Mouse (Mus musculus): ENCODE measurements at regions not wholly inside any gene's neighbourhood (a gene's known extent, or its start where the extent isn't known, plus 50 kb on each side); places are given as distances from the start of the nearest gene placed in this dataset.

DNA sequence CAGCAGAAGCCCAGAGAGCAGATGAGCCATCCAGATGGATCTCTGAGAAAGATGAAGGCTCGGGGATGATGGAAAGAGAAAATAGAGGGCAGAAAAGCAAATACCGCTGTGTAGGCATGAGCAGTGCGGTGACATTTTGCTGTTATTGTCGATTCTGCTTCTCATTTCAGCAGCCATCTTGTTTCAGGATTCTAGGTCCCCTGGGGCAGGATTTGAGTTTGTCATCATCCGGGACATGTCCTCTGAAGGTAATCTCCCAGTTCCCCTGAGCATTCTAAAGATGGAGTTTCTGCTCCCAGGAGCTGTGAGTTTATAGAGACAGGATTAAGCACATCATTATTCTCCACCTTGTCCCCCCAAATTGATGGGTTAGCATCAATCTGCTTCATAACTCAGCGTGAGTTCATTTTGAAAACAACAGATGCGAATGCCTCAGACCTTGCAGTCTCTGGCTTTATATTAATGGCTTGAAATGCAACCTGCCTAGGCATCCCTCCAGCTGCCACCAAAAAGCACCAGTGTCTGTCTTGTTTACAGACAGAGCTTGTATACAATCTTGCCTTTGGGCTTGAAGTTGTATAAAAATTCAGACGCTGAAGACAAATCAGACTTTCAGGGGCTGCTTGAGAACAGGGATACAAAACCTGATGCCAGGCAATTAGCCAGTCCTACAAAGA, 128.6 kb upstream of the Foxa2 start:
- DNase-seq (ENCODE audit: low spot score), result no peak

DNA sequence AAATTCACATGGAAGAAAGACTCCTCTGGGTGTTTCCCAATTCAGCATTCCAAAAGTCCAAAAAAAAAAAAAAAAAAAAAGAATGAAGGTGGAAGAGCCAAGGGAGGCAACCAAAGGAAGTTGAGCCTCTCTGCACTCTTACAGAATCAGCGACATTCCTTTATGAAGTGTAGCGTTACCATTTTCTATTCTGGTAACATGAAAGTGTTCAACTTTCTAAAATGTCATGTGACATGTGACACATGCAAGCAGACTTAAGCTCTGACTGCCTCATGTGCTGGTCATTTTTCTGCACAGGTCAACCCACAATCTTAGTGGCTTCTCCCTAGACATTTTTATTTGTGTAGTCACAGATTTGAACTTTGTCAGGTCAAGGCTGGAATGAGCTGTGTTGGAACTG, 133.5 kb upstream of the Foxa2 start:
- DNase-seq (ENCODE audit: low spot score), result no peak

DNA sequence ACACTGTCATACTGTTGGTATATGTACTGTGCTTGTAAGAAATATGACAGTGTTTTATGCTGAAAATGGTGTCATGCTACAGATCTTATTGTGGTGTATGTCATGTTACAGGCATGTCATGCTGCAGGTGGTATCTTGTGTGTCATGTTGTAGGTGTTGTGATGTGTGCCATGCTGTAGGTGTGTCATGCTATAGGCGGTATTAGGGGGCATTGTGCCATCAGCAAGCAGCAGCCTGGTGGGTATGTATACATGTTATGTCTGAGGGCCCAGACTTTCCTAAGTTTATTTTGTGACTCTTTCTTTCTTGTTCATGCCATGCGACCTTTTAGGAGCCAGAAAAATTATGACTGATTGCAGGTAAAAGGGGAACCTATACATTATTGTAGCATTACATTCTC, 134.7 kb upstream of the Foxa2 start:
- DNase-seq (ENCODE audit: low spot score), result no peak

DNA sequence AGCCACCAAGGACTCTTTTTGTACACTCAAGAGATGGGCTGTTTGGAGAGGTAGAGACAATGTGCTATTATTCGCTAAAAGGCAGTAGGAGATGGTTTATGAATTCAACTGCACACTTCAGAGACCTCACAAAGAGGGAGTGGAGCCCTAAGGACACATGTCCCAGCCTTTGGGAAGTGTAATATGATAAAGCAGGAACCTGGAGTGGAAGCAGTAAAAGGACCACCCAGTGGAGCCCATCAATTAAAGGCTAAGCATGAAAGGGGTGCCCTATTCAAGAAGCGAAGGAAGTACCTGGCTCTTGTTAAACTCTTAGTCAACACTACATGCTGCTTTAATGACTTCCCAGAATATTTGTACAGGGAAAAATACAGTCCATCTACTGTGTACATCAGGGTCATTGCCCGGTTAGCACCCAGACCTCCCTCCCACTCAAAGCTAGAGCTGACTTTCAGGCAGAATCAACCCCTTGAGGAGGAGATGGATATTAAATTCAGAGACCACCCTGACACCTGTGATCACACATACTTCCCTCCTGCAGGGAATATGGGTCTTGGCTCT, 135.8 kb upstream of the Foxa2 start:
- DNase-seq (ENCODE audit: low spot score), result no peak

DNA sequence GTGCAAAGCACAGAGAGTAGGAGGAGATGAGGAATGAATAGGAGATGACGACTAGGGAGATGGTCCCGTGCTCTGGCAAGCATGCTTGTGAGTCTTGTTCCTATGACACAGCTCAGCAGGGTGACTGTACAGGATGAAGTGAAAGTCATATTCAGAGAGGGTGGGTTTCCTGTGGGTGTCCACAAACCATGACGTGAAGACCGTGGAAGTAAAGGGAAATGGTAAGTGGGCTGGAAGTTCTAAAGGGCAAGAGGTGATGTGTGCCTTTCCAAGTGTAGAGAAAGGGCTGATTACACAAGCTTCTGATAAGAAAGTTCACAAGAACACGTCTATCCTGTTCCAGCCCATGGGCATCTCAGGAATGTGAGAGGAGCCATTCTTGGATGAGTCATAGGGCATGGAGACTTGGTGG, 138.0 kb upstream of the Foxa2 start:
- DNase-seq (ENCODE audit: low spot score), result no peak

DNA sequence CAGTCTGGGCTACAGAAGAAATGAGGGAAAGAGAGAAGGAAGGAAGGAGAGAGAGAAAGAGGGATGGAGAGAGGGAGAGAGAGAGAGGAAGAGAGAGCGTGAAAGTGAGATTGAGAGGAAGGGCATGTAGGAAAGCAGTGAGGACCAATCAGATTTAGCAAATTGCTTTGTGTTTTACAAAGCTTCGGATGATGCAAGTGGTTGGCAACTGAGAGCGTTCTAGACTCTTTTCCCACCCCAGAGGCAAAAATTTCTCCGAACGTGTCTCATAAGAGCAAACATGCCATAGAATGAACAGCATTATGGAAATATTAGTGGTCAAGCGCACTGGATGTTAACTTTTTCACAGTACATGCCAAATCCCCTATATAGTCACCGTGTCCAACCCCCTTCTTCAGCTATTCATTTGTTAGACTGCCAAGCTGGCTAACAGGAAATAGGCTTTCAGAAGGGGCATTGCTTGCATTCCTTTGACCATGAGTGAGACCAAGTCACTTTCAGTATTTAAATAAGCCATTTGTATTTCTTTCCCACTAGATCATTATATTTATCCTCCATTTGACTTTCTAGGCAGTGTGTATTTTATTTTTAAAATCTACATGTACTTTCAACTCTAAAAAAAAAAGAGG, 139.7 kb upstream of the Foxa2 start:
- DNase-seq (ENCODE audit: low spot score), result no peak

DNA sequence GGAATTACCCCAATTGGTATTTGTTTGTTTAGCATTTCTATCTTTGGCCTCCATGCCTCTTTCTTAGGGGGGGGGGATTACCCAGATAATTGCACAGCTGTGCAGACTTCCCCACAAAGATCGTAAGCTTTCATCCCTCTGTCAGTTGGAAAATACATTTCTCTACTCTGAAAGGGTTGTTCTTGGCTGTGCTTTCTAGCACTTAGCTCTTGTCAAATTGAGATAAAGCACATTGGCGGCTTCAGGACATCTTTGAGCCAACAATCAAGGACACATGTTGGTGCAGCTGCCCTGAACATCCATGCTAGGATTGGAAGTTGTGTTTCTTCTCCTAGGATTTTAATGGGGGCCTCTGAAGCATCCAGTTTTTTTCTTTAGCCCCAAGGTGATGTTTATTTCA, 142.1 kb upstream of the Foxa2 start:
- no peak for DNase-seq (ENCODE audit: low spot score)

DNA sequence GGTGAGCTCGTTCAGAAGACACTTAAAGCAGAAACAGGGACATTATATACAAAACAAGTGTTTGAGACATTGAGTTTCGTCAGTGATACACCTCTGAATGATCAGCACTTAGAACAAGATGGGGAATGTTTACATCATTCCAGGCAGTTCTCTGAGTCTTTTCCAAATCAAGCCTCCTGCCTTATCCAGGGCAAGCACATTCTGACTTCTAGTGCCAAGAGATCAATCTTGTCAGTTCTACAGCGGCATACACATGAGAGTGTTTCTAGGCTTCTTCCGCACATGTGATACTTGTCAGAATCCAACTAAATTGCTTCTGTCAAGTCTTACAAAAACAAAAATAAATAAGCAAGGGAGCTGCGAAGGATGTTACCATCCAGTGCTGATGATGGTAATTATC, 142.5 kb upstream of the Foxa2 start:
- DNase-seq (ENCODE audit: low spot score), result no peak

DNA sequence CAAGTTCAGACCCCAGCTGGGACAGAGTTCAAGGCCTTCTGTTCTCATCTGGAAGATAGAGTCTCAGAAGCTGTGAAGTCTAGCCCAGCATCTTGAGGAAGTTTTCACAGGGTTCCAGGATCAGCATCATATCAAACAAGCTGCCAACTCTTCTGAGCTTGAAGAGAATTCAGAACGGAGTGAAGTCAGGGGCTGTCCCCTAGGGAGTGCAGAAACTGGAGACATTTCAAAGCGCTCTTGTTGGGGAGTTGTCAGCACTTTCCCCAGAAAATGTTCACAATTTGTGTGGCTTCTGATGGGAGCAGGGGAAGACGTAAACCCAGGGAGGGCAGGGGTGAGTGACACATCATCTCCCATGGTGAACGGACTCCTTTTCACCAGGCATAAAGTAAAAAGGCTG, 146.2 kb upstream of the Foxa2 start:
- no peak for DNase-seq (ENCODE audit: low spot score)

DNA sequence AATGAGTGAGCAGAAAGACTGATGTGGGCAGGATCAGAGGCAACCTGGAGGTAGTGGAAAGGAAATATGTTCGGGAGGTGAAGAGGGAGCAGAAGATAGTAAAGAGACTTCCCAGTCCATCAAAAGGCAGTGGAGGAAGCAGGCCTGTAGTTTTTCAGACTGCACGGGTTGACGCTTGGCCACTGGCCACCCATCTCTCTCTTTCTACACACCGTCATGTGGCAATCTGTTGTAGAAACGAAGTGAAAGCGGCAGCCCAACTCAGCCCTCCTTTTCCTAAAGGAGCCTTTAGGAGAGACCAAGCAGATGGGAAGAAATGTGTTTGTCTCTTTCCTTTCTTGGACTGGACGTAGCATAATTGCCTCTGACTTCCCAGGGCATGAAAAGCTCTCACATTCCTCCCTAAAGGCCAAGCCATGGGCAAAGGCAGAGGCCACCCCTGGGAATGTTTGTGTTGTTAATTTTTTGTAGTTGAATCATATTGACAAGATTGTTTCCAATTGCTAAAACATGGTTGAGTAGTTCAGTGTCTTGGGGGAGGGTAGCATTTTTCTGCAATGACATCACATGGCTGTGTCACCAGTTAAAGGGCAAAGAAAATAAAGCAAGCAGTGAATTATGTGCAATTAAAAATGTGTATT, 150.7 kb upstream of the Foxa2 start:
- no peak for DNase-seq (ENCODE audit: low spot score)

DNA sequence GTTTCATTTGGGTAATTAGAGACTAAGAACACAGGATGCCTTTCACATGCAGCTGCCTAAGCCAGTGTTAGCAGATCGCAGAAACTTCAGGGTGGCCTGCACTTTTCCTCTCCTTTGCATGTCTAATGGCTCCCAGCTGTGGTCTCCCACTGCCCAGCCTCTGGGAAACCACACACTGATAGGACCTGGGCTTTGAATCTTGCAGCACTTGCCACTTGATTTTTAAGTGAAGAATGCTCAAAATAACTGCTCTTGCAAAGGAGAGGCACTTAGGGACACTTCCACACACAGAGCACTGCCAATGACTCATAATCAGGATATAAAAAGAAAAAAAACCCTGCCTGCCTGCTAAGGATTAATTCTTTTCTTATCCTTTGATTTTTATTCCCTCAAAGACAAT, 159.9 kb upstream of the Foxa2 start:
- DNase-seq (ENCODE audit: low spot score), result no peak

DNA sequence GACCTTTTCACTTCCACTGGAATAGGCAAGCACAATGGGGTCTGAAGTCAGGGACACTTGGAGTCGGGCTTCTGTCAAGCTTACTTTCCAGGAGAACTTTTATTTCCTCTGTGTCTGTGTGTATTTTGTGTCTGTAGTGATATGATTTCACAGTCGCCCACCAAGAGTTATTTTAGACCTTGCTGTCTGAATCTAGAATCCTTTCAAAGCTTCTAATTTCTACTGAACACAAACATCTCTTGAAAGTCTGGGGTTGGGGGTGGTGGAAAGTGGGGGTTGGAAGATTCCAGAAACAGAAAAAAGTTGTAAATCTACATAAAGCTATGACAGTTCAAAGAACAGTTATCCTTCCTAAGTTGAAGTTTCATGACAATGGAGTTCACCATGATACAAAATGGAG, 164.0 kb upstream of the Foxa2 start:
- no peak for DNase-seq (ENCODE audit: low spot score)

DNA sequence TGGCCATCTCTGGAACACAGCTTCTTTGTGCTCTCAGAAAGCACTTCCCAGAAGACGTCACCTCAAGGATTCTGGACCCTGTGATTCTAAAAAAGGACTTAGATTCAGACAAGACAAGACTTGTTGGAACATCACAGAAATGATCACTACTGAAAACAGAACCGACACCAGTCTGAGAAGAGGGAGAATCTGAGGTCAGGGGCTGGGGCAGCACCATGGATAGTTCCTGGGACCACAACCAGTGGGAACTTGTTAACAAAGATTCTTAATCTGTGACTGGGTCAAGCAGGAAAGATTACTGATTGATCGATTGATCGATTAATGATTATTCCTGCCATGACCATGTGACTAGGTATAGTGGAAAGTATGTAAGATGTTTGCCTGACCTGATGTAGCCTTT, 170.4 kb upstream of the Foxa2 start:
- DNase-seq (ENCODE audit: low spot score), result no peak

DNA sequence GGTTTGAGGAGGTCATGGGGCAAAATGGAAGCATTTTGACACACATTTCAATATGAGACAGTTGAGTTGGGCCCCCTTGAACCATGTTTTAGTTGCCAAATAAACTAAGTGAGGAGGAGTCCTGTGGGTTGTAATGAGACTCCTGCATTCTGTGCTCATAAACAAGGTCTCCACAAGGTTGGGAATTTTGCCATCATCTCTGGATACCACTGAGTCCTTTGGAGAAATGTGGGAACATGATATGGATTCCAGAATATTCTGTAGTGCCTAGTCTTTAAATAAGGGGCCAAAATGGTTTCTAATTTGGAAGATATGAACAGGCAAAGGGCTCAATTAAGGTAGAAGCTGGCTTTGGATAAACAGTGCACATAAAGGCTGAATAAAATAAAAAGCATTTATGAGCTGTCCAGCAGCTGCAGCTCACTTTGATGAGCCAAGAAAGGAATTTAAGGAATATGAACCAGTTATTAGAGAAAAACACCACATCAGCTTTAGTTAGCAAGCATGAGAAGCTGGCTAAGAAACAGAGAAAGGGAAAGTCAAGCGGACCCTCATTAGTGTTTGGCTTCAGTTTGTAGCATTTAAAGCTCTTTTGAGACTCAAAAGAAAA, 161.3 kb upstream of the Sstr4 start:
- DNase-seq (ENCODE audit: low spot score), result no peak

DNA sequence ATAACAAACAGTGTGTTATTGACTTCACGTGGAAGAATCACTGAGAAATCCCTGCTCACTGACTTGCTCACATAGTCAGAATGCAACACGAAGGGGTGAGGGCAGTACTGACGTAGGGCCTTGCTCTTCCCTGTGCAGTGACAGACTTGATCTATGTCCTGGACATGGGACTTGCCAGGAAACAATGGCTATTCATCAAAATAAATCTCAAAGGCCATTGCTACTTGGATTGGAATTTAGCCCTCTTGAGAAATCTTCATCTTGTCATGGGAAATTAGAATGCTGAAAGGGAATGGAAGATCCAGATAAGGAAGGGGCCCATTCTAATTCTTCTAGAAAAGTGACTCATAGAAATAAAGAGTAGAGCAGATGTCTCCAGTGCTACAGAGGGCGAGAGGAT, 158.0 kb upstream of the Sstr4 start:
- DNase-seq (ENCODE audit: low spot score), result no peak

DNA sequence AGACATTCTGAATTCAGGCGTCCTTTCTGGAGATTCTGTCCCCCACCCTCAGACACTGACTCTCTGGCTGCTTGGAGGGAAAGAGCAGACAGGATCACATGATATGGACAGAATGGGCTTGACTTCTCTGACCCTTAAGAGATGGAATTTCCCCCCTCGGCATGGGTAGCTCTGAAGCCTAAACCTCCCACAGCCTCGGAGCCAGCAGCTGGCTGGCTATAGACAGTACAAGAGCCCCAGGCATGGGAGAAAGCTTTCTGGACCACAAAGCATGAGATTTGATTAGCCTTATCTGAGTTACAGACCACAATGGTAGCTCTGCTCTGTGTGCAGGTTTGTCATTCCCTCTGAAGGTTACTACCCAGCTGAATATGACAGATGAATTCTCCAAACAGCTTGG, 156.1 kb upstream of the Sstr4 start:
- DNase-seq (ENCODE audit: low spot score), result no peak

DNA sequence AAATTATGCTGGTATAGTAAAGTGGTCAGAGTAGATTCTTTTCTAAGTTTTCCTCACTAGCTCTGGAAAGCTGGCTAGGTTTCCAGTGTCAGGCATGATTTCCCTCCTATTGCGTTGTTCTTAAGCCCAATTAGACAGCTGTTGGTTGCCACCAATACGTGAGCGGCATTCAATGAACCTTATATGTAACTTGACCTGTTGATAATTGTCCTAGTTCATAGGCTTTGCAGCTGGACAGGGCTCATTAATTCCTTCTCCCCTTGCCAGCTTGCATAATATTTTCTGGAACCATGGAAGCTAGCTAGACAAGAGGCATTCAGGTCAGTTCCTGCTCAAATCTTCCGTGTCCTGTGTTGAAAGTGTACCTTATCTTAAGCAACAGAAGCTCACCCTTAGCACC, 152.9 kb upstream of the Sstr4 start:
- no peak for DNase-seq (ENCODE audit: low spot score)

DNA sequence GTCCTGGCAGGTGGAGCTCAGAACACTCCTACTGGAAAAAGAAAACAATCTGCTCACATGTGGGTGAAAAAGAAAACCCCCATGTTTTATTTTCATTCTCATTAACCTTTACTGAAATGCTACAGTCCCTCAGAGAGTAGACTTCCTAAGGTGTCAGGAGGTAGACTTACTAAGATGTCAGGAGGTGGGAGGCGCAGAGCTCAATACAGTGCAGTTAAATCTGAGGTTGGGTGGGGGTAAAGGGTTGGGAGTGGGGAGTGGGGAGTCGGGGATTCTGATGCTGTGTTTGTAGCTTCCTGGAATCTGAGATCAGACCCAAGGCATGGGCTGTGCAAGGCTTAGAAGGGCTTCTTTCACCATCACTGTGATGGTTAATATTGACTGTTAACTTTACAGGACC, 149.6 kb upstream of the Sstr4 start:
- DNase-seq (ENCODE audit: low spot score), result no peak

DNA sequence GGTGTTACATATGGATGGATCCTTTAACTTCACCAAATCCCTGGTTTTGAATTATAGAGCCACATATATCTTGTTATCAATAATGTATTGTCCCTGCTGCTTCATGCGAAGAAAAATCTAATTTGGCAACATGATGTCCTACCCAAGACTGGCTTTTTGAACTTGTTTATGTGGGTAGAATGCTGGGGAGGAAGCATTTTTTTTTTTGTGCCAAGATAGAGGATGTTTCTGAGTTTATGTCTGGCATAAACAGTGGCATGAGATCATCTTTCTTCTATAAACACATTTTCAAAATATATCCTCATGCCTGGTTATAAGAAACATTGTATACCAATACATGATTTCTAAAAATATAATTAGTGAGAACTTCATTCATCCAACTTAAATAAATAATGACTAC, 144.2 kb upstream of the Sstr4 start:
- no peak for DNase-seq (ENCODE audit: low spot score)

DNA sequence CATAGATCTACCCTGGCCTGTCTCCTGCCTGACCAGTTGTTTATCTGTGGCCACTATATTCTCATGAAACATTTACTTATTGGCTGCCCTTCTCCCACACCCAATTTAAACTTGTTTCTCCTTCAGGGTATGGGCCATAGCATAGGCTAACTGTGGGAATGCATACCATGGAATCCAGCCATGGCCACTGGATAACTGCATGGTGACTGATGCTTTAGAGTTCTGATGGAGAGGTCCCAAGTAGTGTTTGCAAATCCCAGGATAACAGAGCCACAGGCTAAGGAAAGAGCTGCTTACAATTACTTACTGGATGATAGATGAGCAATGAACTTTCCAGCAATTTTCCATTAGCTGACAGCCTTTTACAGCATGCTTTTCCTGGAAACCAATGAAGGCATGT, 139.5 kb upstream of the Sstr4 start:
- DNase-seq (ENCODE audit: low spot score), result no peak

DNA sequence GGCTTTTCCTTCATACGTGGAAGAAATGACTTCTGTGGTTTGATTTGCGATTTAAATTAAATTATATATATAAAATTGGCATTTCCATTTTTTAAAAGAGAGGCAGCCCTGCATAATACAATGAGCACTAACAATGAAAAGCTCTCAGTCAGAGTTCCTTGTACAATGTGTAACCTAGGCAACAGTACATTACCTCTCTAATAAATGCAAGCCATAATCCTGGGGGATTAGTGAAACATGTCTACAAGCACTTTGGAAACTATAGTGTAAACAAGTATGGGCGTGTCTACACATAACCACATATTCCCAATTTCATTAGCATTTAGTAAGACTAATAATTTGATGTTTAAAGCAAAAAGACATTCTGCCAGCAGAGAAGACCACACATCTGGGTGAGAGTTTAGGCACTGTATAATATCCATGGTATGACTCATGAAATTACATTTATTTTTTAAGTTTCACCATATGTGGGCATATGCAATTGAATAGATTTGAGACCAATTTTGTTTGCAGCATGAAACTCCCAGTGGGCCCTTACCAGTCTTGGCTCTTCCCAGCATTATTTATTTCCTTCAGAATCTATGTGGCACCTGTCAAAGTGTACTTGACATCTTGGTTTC, 130.9 kb upstream of the Sstr4 start:
- no peak for DNase-seq (ENCODE audit: low spot score)

DNA sequence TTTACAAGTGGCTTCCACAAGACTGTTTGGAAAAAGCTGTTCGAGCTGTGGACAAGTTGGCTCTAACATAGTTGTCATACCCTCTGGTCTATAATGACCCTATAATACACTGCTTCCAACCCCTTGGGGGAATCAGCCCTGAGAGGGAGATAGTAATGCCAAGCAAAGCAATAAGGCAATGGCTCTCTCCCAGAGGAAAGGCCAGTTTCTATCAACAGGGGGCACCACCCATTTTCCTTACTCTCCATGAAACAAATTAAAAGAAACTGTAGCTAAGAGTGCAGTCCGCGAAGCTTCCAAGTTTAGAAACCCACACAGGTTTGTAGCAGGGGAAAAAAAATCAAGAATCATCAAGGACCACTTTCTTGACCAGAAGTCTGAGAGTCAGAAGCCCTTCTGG, 115.9 kb upstream of the Sstr4 start:
- no peak for DNase-seq (ENCODE audit: low spot score)

DNA sequence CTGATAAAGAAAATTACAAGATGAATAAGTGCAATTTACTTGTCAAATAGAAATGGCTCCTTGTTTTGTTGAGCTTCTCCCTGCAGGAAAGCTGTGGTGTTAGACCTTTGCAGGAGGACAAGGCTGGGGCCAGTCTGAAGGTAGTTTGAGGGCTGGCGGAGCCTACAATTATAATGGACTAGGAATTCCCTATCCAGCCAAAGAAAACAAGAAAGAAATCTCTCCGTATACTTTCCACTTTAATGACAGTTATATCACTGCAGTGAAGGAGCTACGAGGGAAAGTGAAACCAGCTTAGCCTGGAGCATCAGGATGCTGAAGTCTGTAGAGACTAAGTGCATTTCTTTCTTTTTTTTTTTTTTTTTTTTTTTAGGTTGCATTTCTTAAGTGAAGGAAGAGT, 104.8 kb upstream of the Sstr4 start:
- DNase-seq (ENCODE audit: low spot score), result no peak
